Mouse (Mus musculus): ENCODE results near the gene Sec1.

DNA sequence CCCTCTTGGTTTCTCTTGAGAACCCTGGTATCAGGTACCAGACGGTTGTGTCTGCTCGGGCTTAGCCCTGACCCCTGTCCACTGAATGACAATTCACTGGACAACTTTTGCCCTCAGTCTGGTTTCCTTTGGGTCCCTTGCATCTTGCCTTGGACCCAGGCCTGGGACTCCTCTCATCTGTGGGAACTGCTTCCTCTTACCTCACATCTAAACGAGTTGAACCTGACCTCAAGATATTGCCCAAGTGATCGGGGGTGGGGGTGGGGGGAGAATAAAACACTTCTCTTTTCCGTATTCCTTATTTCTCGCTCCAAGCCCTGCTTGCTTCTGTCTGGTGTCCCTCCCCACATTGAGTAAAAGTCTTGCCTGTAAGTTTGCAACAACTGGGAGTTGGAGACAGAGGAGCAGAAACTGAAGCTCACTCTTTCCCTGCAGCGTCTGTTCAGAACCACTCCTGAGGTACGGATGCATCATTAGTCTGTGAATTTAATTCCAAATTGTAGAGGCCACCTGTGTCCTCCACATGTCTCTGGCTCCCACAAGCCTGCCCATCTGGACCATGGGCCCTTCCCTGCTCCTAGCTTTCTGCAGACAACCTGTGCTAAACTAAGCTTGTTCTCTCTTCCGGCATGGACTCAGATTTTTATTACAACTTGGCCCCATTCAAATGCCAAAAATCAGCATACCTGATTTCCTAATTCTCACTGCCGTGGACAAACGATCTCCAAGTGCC is 33.3 kb downstream of the Sec1 start:
- TF ChIP-seq CTCF (IDR thresholded peaks at IDR 0.05; ENCODE audit: low read depth) (no peak), EP300 (IDR thresholded peaks at IDR 0.05; ENCODE audit: low read depth) (no peak)
